Mouse (Mus musculus) liver, postnatal 0 days (tissue): ENCODE results near the gene Wwox. TPM values are rescaled to one million over a fixed set of nuclear protein-coding genes. Genes with fewer than 3 reads are reported as not detected.
A peak's percentile ranks its signal among the peaks of the same experiment; 100 is the strongest.

ENCODE experiments used
- ATAC-seq: fragments of 200-750 bp; cut with Nextera tagmentation; 2 replicates; pipeline ENCODE4 v1.8.0; 2017; ENCODE audit warnings: mild to moderate bottlenecking, moderate library complexity
- DNase-seq: peaks from one replicate; pipeline ENCODE4 v3.0.0-alpha.2; 2016
- H3K27ac ChIP-seq: fragments of 300-500 bp; sonication (generic); 2 replicates; pipeline ENCODE4 v1.5.1; 2014; ENCODE audit warnings: antibody characterized with exemption, moderate library complexity, mild to moderate bottlenecking, low read depth
- H3K27me3 ChIP-seq: fragments of 300-500 bp; sonication (generic); 2 replicates; pipeline ENCODE4 v1.6.1; 2014; ENCODE audit warnings: low read length, control low read depth, mixed read lengths; ENCODE audit not compliant: insufficient read depth
- H3K36me3 ChIP-seq: fragments of 300-500 bp; sonication (generic); replicated peaks from 2 replicates; pipeline ENCODE4 v1.6.1; 2014; ENCODE audit warnings: mild to moderate bottlenecking, control low read depth, low read length, moderate library complexity, mixed read lengths; ENCODE audit not compliant: insufficient read depth
- H3K4me1 ChIP-seq: fragments of 300-500 bp; sonication (generic); 2 replicates; pipeline ENCODE4 v1.6.1; 2014; ENCODE audit warnings: antibody characterized with exemption, mild to moderate bottlenecking, control low read depth; ENCODE audit not compliant: insufficient read depth
- H3K4me2 ChIP-seq: fragments of 300-500 bp; sonication (generic); 2 replicates; pipeline ENCODE4 v1.6.1; 2014; ENCODE audit warnings: low read depth, mild to moderate bottlenecking, low read length, moderate library complexity, mixed read lengths
- H3K4me3 ChIP-seq: fragments of 300-500 bp; sonication (generic); 2 replicates; pipeline ENCODE4 v1.5.1; 2014; ENCODE audit warnings: low read depth, low read length
- H3K9ac ChIP-seq: fragments of 300-500 bp; sonication (generic); replicated peaks from 2 replicates; pipeline ENCODE4 v1.6.1; 2014; ENCODE audit warnings: mild to moderate bottlenecking, moderate library complexity
- H3K9me3 ChIP-seq: fragments of 300-500 bp; sonication (generic); 2 replicates; pipeline ENCODE4 v1.6.1; 2016; ENCODE audit warnings: mild to moderate bottlenecking, control low read depth, low read length, mixed read lengths
- CTCF ChIP-seq: sonication (generic); IDR thresholded peaks from 2 replicates; pipeline ENCODE4 v1.5.1; 2016; ENCODE audit warnings: antibody characterized with exemption, low read depth
- EP300 ChIP-seq: IDR thresholded peaks from 2 replicates; pipeline ENCODE4 v1.6.1; 2016; ENCODE audit warnings: antibody characterized with exemption, low read depth, mild to moderate bottlenecking
- WGBS: fragments of 180-500 bp; shearing (Covaris S2); extraction: QIAGEN DNeasy Blood & Tissue Kit; methylation state at CpG from one replicate; pipeline ENCODE4 v1.1.7; 2014; ENCODE audit not compliant: insufficient replicate concordance; 5-methylcytosine and 5-hydroxymethylcytosine counted together
- polyA plus RNA-seq: library from polyadenylated mRNA; unstranded; fragments of >200 nt; fragmentation: Nextera tagmentation; extraction: Ambion mirVana; gene quantifications from 2 replicates; pipeline ENCODE4 v1.2.1, GENCODE M21; 2015

Gene Wwox
- polyA plus RNA-seq, 1 experiment from 2014 or later = 3.9 TPM

- 82% methylated on average over 11 of the region's 11 CpGs for WGBS
- no peak for ATAC-seq
Measured at GRCm38 (mm10) chr8:114514692-114515091, 75.2 kb downstream of the Wwox start.

GRCm38 (mm10) chr8:114523061-114523460, 83.6 kb downstream of the Wwox start:
- WGBS = 70% methylated on average over 2 of the region's 2 CpGs
- no peak overlapping the region for H3K4me3 ChIP-seq
- H3K27me3 ChIP-seq = no peaks in the 10 kb centered on the region
- ATAC-seq = no peak
- no peak overlapping the region for H3K27ac ChIP-seq
- TF ChIP-seq EP300 (no peak), CTCF (no peak)
- H3K4me2 ChIP-seq = no peak overlapping the region
- H3K9me3 ChIP-seq = no peaks in the 10 kb centered on the region
- DNase-seq = no peak
- no peaks in the 10 kb centered on the region for H3K4me1 ChIP-seq
- H3K36me3 ChIP-seq = no peaks in the 10 kb centered on the region
- H3K9ac ChIP-seq = no peak overlapping the region

More at GRCm38 (mm10) chr8:114514692-114515091, 75.2 kb downstream of the Wwox start:
- Histone ChIP-seq H3K27ac (no peak overlapping the region), H3K27me3 (no peaks in the 10 kb centered on the region), H3K4me3 (no peak overlapping the region), H3K9ac (no peak overlapping the region), H3K9me3 (no peaks in the 10 kb centered on the region), H3K4me1 (no peaks in the 10 kb centered on the region), H3K4me2 (no peak overlapping the region), H3K36me3 (no peaks in the 10 kb centered on the region)
- DNase-seq = no peak
- no peak for TF ChIP-seq CTCF
- TF ChIP-seq EP300 = no peak

GRCm38 (mm10) chr8:114526626-114527267, 87.3 kb downstream of the Wwox start:
- Histone ChIP-seq H3K27me3 (no peaks in the 10 kb centered on the region), H3K4me1 (no peaks in the 10 kb centered on the region), H3K4me2 (peak overlapping the region; percentile 35), H3K36me3 (no peaks in the 10 kb centered on the region), H3K27ac (no peak overlapping the region), H3K9me3 (no peaks in the 10 kb centered on the region), H3K9ac (no peak overlapping the region), H3K4me3 (no peak overlapping the region)
- no peak for ATAC-seq
- 70% methylated on average over 15 of the region's 15 CpGs for whole genome bisulfite sequencing
- TF ChIP-seq EP300 = no peak
- no peak for TF ChIP-seq CTCF
- no peak for DNase-seq

- Histone ChIP-seq H3K9ac (no peak overlapping the region), H3K4me3 (no peak overlapping the region)
Measured at GRCm38 (mm10) chr8:114527648-114528221, 88.3 kb downstream of the Wwox start.

GRCm38 (mm10) chr8:114529581-114529980, 90.1 kb downstream of the Wwox start:
- DNase-seq (no peak), ATAC-seq (no peak)
- TF ChIP-seq EP300 (no peak), CTCF (no peak)
- 67% methylated on average over 10 of the region's 10 CpGs for WGBS
- Histone ChIP-seq H3K4me1 (no peaks in the 10 kb centered on the region), H3K27ac (no peak overlapping the region), H3K4me2 (no peak overlapping the region), H3K9ac (no peak overlapping the region), H3K36me3 (no peaks in the 10 kb centered on the region), H3K4me3 (no peak overlapping the region), H3K27me3 (no peaks in the 10 kb centered on the region), H3K9me3 (no peaks in the 10 kb centered on the region)

More at GRCm38 (mm10) chr8:114527648-114528221, 88.3 kb downstream of the Wwox start:
- no peak for TF ChIP-seq EP300
- TF ChIP-seq CTCF = no peak
- 78% methylated on average over 12 of the region's 12 CpGs for WGBS
- no peaks in the 10 kb centered on the region for H3K9me3 ChIP-seq
- H3K27me3 ChIP-seq = no peaks in the 10 kb centered on the region
- H3K27ac ChIP-seq = no peak overlapping the region
- no peaks in the 10 kb centered on the region for H3K36me3 ChIP-seq
- no peaks in the 10 kb centered on the region for H3K4me1 ChIP-seq
- DNase-seq (no peak), ATAC-seq (no peak)
- H3K4me2 ChIP-seq = no peak overlapping the region

GRCm38 (mm10) chr8:114536201-114536600, 96.7 kb downstream of the Wwox start:
- Histone ChIP-seq H3K9me3 (no peaks in the 10 kb centered on the region), H3K4me1 (no peaks in the 10 kb centered on the region), H3K4me3 (no peak overlapping the region), H3K4me2 (no peak overlapping the region), H3K27me3 (no peaks in the 10 kb centered on the region), H3K36me3 (no peaks in the 10 kb centered on the region), H3K27ac (no peak overlapping the region), H3K9ac (no peak overlapping the region)
- 74% methylated on average over 6 of the region's 6 CpGs for WGBS
- TF ChIP-seq CTCF (no peak), EP300 (no peak)
- ATAC-seq (no peak), DNase-seq (no peak)
